Mouse (Mus musculus): ENCODE data around the gene Dgkb. TPM values are rescaled to one million over a fixed set of nuclear protein-coding genes. Genes with fewer than 3 reads are reported as not detected.

The Dgkb gene
- polyA plus RNA-seq, 1 experiment = 3.6 TPM

DNA sequence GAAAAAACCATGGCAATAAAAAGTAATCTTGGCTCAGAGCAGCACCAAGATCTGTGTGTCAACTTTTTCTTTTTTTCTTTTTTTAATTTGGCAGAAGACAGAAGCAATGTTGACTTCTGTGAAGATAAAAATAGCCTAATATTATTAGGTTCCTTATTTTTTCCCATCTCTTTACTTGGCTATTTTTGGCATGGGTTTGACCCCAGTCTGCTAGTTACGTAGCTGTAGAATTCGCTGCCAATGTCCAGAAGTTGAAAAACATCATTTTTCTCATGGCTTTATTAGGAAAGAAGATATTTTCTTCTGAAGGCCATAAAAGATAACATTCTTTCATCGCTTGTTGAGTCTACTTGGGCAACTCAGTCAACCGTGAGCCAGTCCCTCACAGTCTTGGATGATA, 200.1 kb downstream of the Dgkb start:
- TF ChIP-seq CTCF (IDR thresholded peaks at IDR 0.05; ENCODE audit: borderline replicate concordance, extremely low read depth, insufficient read depth, insufficient read length) = no peak
- no peak for TF ChIP-seq POLR2A (IDR thresholded peaks at IDR 0.05; ENCODE audit: borderline replicate concordance, extremely low read depth, insufficient read depth, insufficient read length, poor library complexity, severe bottlenecking)
- DNase-seq (ENCODE audit: low read depth) = no peak

DNA sequence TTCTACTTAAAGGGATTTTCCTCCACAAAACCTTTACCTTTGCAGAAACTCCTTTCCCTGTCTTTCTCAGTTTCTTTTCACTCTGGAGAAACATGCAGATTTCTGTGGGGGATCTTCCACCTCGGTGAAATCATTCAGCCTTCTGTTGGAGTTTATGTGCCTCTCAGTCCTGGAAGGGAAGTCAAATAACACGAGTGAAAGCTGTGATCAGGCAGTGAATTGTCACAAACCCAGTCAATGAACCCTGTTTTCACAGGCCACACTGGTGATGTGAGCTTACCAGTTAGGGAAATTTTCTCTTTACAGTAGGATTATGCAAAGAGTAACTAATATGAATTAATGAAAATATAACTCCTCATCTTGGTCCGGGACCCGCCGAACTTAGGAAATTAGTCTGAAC, 229.7 kb downstream of the Dgkb start:
- no peak for TF ChIP-seq CTCF (IDR thresholded peaks at IDR 0.05; ENCODE audit: borderline replicate concordance, extremely low read depth, insufficient read depth, insufficient read length)
- no peak for TF ChIP-seq POLR2A (IDR thresholded peaks at IDR 0.05; ENCODE audit: borderline replicate concordance, extremely low read depth, insufficient read depth, insufficient read length, poor library complexity, severe bottlenecking)
- DNase-seq (ENCODE audit: low read depth) = no peak

DNA sequence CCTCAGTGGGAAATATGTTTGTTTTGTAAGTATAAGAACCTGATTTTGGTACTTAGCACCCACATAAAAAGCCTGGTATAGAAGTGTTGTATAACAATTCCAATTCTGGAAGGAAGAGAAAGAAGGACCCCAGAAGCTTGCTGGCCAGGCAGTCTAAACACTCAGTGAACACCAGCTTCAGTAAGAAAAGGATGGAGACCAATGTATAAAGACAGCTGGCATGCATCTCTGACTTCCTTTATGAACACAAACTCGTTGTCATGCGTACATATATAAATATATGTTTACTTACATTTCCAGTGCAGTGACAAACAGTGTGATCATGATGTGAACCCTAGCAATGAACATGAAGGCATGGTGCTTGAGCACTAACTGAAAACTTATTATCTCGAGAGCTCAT, 270.7 kb downstream of the Dgkb start:
- DNase-seq (ENCODE audit: low read depth) = no peak

DNA sequence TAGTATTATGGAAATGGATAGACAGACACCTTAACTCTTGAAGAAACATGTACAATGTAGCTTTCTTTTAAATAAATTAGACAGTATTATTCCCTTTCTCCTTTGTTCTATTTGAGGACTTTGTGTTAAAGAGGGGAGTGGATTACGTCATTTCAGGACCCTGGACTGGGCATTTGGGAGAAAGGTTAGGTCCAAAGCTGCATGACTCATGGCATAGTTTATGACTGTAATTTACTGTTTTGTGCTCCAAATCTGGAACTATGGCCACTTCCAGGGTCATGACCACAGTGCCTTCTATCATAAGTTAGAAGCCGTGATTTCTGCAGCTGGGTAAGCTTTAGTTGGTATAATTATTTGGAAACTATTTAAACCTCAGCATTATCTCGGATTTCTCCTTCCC, 294.4 kb downstream of the Dgkb start:
- TF ChIP-seq CTCF (IDR thresholded peaks at IDR 0.05; ENCODE audit: borderline replicate concordance, extremely low read depth, insufficient read depth, insufficient read length) (no peak), POLR2A (IDR thresholded peaks at IDR 0.05; ENCODE audit: borderline replicate concordance, extremely low read depth, insufficient read depth, insufficient read length, poor library complexity, severe bottlenecking) (no peak)

More for the DNA sequence above, 270.7 kb downstream of the Dgkb start:
- TF ChIP-seq POLR2A (IDR thresholded peaks at IDR 0.05; ENCODE audit: borderline replicate concordance, extremely low read depth, insufficient read depth, insufficient read length, poor library complexity, severe bottlenecking) (no peak), CTCF (IDR thresholded peaks at IDR 0.05; ENCODE audit: borderline replicate concordance, extremely low read depth, insufficient read depth, insufficient read length) (no peak)

DNA sequence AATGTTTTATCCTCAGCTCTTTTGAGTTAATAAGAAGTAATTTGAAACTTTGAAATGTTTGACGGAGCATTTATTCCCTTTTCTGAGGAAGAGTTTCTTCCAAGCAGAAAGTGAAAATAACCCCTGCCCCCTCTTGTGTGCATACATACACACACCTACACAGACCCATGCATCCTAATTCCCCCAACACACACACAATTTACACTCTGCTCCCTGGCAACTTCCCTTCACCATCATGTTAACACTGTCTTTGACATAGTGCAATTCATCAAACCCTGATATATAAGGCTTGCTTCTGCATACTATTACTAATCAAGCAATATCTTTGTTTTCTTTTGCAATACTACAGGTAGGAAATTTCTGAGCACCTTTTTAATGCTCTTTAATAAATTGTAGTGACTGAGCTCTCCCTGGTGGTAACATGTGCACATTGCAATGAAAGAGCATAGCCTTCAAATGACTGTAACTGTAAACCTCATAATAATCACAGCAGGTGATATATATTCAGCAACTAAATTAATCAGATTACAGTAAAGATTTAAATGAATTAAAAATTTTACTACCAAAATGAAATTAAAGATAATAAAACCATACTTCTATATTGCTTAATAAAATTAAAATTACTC, 297.6 kb downstream of the Dgkb start:
- DNase-seq (ENCODE audit: low read depth) = peak; percentile 69
- TF ChIP-seq POLR2A (IDR thresholded peaks at IDR 0.05; ENCODE audit: borderline replicate concordance, extremely low read depth, insufficient read depth, insufficient read length, poor library complexity, severe bottlenecking) (no peak), CTCF (IDR thresholded peaks at IDR 0.05; ENCODE audit: borderline replicate concordance, extremely low read depth, insufficient read depth, insufficient read length) (0 out of 2 replicates have a peak, but pooled peaks have one; percentile 11)

More for the DNA sequence above, 294.4 kb downstream of the Dgkb start:
- DNase-seq (ENCODE audit: low read depth) = no peak

DNA sequence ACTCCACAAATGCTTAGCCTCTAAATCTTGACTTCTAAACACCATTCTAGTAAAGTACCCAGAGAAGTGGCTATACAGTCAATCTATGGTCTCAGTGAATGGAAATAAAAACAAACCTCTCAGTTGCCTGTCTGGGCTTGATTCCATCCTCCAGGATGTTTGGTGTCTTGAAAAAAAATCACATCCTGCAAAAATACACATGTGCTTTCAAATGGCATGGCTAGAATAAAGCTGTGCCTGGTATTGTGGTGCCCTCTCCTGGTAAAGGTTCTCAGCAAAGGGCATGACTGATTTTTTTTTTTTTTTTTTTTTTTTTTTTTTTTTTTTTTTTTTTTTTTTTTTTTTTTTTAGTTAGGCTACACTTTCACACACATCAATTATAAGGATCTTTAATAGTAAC, 306.0 kb downstream of the Dgkb start:
- DNase-seq (ENCODE audit: low read depth) = peak; percentile 81
- no peak for TF ChIP-seq POLR2A (IDR thresholded peaks at IDR 0.05; ENCODE audit: borderline replicate concordance, extremely low read depth, insufficient read depth, insufficient read length, poor library complexity, severe bottlenecking)
- peak; percentile 49; the same call in 1 of the 2 replicates for TF ChIP-seq CTCF (IDR thresholded peaks at IDR 0.05; ENCODE audit: borderline replicate concordance, extremely low read depth, insufficient read depth, insufficient read length)

DNA sequence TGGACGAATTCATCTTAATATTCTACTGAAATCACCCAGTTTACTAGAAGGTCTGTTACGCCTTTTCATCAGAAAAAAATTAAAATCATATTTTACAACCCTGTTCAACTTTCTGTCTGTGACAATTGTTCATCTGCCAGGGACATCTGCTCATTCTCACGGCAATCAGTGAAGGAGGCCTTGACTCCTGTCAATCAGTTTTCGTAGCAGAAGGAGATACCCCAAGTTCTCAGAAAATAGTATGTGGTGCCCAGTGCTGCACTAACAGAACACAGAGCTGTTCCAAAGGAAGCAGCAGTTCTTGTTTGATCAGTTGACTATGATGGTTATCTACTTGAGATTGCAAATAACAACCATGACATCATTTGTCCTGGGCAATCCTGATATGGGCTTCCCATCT, 307.8 kb downstream of the Dgkb start:
- peak; percentile 37 for DNase-seq (ENCODE audit: low read depth)
- TF ChIP-seq POLR2A (IDR thresholded peaks at IDR 0.05; ENCODE audit: borderline replicate concordance, extremely low read depth, insufficient read depth, insufficient read length, poor library complexity, severe bottlenecking) (no peak), CTCF (IDR thresholded peaks at IDR 0.05; ENCODE audit: borderline replicate concordance, extremely low read depth, insufficient read depth, insufficient read length) (no peak)

DNA sequence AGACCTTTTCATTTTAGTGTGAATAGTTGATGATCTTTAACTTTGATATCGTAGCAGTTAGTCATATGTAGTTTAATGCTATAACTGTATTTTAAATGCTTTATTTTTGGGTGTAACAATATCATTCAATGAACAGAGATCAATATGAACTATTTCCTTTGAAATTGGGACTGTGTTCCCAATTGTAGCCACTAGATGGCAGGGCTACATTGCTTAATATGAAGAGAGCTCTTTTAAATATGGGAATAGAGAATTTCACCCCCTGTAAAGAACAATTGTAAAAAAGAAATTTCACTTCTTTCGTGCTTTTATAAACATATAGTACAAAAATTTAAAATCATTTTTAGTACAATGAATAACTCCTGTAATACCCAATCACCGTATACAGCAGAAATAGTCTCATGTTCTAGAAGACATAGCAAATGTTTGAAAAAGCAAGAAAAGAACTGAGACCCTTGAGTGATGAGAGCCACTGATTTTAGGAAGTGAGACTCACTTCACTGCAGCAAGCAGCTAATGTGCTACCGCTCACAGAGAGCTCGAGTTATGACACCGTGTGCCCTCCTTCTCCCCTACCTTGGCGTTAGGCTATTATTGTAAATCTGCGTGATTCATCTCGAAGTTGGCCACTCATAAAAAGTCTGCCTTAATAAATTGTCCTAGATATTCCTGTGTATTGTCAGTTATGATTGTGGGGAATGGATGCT, 312.8 kb downstream of the Dgkb start:
- no peak for TF ChIP-seq CTCF (IDR thresholded peaks at IDR 0.05; ENCODE audit: borderline replicate concordance, extremely low read depth, insufficient read depth, insufficient read length)
- no peak for TF ChIP-seq POLR2A (IDR thresholded peaks at IDR 0.05; ENCODE audit: borderline replicate concordance, extremely low read depth, insufficient read depth, insufficient read length, poor library complexity, severe bottlenecking)
- peak; percentile 73 for DNase-seq (ENCODE audit: low read depth)

DNA sequence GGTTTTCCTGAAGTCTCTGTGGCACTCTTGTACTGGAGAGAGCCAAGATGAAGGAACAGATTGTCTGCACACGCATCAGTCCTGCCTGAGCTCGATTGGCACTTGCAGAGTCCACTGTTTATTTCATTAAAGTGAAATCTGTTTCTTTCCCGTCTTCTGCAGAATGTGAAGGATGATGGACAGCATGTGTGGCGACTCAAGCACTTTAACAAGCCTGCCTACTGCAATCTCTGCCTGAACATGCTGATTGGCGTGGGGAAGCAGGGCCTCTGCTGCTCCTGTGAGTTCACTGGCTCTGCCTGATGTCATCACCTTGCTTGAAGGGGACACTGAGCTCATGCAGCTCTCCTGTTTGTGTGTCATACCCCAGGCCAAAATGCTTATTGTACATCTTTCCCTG, 318.9 kb downstream of the Dgkb start:
- peak; percentile 52 for DNase-seq (ENCODE audit: low read depth)
- TF ChIP-seq POLR2A (IDR thresholded peaks at IDR 0.05; ENCODE audit: borderline replicate concordance, extremely low read depth, insufficient read depth, insufficient read length, poor library complexity, severe bottlenecking) (no peak), CTCF (IDR thresholded peaks at IDR 0.05; ENCODE audit: borderline replicate concordance, extremely low read depth, insufficient read depth, insufficient read length) (no peak)

DNA sequence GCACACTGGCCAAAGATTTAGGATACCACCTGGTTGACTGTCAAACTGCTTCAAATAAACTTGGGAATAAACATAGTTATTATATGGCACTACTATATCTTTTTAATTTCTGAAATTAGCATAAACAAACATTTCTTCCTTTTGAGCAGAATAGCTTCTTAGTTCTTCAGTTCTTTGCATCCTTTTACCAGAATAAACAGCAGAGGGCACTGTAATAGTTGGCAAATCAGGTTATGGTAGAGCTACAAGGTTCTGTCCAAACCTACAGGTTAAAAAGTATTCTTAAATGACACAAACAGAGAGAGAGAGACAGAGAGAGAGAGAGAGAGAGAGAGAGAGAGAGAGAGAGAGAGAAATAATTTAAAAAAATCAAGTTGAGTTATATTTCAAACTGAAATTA, 322.5 kb downstream of the Dgkb start:
- TF ChIP-seq CTCF (IDR thresholded peaks at IDR 0.05; ENCODE audit: borderline replicate concordance, extremely low read depth, insufficient read depth, insufficient read length) (no peak), POLR2A (IDR thresholded peaks at IDR 0.05; ENCODE audit: borderline replicate concordance, extremely low read depth, insufficient read depth, insufficient read length, poor library complexity, severe bottlenecking) (no peak)
- peak; percentile 75 for DNase-seq (ENCODE audit: low read depth)

DNA sequence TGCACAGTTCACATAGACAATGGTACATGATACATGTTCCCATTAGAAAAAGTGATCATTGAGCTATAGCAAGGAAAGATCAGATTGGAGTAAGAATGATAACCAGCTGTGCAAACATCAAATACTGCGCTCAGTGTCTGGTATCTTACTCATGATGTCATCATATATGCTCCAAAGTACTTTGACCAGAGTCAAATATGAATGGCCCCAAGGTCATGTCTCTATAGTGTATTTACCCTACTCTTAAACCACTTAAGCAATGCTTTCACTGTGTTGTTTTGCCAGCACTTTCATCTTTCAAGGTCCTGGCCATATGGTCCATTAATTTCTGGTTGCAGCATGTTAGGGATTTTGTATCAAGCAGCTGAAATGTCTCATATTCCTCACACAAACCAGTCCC, 415.1 kb downstream of the Dgkb start:
- DNase-seq (ENCODE audit: low read depth) = no peak
- TF ChIP-seq CTCF (IDR thresholded peaks at IDR 0.05; ENCODE audit: borderline replicate concordance, extremely low read depth, insufficient read depth, insufficient read length) (no peak), POLR2A (IDR thresholded peaks at IDR 0.05; ENCODE audit: borderline replicate concordance, extremely low read depth, insufficient read depth, insufficient read length, poor library complexity, severe bottlenecking) (no peak)

DNA sequence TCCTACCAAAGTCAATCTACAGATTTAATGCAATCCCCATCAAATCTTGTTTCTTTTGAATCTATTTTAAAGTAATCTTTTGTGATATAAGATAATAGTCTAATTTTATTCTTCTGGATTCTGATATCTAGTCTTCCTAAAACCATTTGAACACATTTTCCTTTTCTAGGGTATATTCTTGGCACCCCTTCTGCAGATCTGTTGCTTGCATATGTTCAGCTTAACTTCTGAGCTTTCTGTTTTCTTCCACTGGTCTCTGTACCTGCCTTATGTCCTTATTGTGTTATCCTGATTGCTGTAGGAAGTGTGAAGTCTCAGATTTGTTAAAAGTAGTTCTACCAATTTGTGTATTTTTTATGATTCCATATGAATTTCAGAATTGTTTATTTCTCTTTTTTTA, 451.3 kb downstream of the Dgkb start:
- TF ChIP-seq CTCF (IDR thresholded peaks at IDR 0.05; ENCODE audit: borderline replicate concordance, extremely low read depth, insufficient read depth, insufficient read length) = no peak
- TF ChIP-seq POLR2A (IDR thresholded peaks at IDR 0.05; ENCODE audit: borderline replicate concordance, extremely low read depth, insufficient read depth, insufficient read length, poor library complexity, severe bottlenecking) = no peak
- no peak for DNase-seq (ENCODE audit: low read depth)

Data from brain, embryonic 14.5 days (tissue).